Mouse (Mus musculus) thymus, adult 2 months (tissue): Measurements from ENCODE around the gene Phgdh.

Experiments used
- CTCF ChIP-seq: fragments of 200-500 bp; IDR thresholded peaks from 2 replicates; pipeline ENCODE4 v1.5.1; 2012; ENCODE audit warnings: mild to moderate bottlenecking, control low read depth, low read length, moderate library complexity, borderline replicate concordance; ENCODE audit not compliant: control insufficient read depth, poor library complexity, insufficient read depth; ENCODE audit errors: extremely low read depth
- POLR2A ChIP-seq: fragments of 200-500 bp; IDR thresholded peaks from 2 replicates; pipeline ENCODE4 v1.6.1; 2012; ENCODE audit warnings: mild to moderate bottlenecking, low read length, control low read depth, moderate library complexity; ENCODE audit not compliant: control insufficient read depth, poor library complexity, insufficient read depth; ENCODE audit errors: extremely low read depth

DNA sequence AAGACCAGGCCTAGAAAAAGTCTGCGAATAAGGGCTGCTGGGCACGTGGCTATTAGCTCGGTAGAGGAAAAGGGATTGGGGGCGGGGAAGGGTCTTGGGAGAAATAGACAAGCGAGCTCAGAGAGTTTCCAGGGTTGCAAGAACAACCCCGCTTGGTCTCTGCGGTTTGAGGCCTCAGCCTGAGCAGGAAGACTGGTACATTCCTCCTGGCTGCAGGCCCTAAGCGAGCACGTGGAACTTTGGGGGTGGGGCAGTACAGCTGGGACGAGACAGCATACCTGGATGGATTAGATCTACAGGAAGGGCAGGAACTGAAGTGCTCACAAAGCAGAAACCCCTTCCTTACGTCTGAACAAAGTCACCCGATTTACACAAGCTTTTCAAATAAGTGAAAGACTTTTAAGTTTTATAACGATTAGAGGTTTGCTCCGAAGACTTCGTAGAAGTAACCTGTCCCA lies 1.2 kb downstream of the Phgdh start:
- TF ChIP-seq POLR2A (no peak), CTCF (no peak)
